Mouse (Mus musculus) hindbrain, postnatal 0 days (tissue): ENCODE measurements at regions not wholly inside any gene's neighbourhood (a gene's known extent, or its start where the extent isn't known, plus 50 kb on each side); places are given as distances from the start of the nearest gene placed in this dataset.

ENCODE experiments used
- ATAC-seq: fragments of 200-750 bp; cut with Nextera tagmentation; 2 replicates; pipeline ENCODE4 v1.8.0; 2017; ENCODE audit warnings: mild to moderate bottlenecking, moderate TSS enrichment, moderate library complexity
- DNase-seq: peaks from one replicate; pipeline ENCODE4 v3.0.0-alpha.2; 2015; ENCODE audit warnings: low spot score
- H3K27ac ChIP-seq: fragments of 300-500 bp; sonication (generic); 2 replicates; pipeline ENCODE4 v1.5.1; 2014; ENCODE audit warnings: mild to moderate bottlenecking
- H3K27me3 ChIP-seq: fragments of 300-500 bp; sonication (generic); 2 replicates; pipeline ENCODE4 v1.6.1; 2014; ENCODE audit warnings: low read length, mixed read lengths; ENCODE audit not compliant: insufficient read depth
- H3K36me3 ChIP-seq: fragments of 300-500 bp; sonication (generic); 2 replicates; pipeline ENCODE4 v1.6.1; 2014; ENCODE audit warnings: low read length, mixed read lengths; ENCODE audit not compliant: insufficient read depth
- H3K4me1 ChIP-seq: fragments of 300-500 bp; sonication (generic); 2 replicates; pipeline ENCODE4 v1.6.1; 2014; ENCODE audit warnings: antibody characterized with exemption, low read length, mixed read lengths; ENCODE audit not compliant: insufficient read depth
- H3K4me2 ChIP-seq: fragments of 300-500 bp; sonication (generic); 2 replicates; pipeline ENCODE4 v1.6.1; 2014; ENCODE audit warnings: low read depth, mild to moderate bottlenecking, low read length, moderate library complexity, mixed read lengths
- H3K4me3 ChIP-seq: fragments of 300-500 bp; sonication (generic); 2 replicates; pipeline ENCODE4 v1.5.1; 2014; ENCODE audit warnings: low read length
- H3K9ac ChIP-seq: fragments of 300-500 bp; sonication (generic); replicated peaks from 2 replicates; pipeline ENCODE4 v1.6.1; 2014; ENCODE audit warnings: mild to moderate bottlenecking, low read length, moderate library complexity, mixed read lengths
- H3K9me3 ChIP-seq: fragments of 300-500 bp; sonication (generic); 2 replicates; pipeline ENCODE4 v1.6.1; 2016; ENCODE audit warnings: low read length, mixed read lengths
- CTCF ChIP-seq: IDR thresholded peaks from 2 replicates; pipeline ENCODE4 v1.5.1; 2016; ENCODE audit warnings: antibody characterized with exemption, control low read depth, low read depth
- WGBS: fragments of 180-500 bp; shearing (Covaris S2); extraction: QIAGEN DNeasy Blood & Tissue Kit; methylation state at CpG from one replicate; pipeline ENCODE4 v1.1.7; 2014; 5-methylcytosine and 5-hydroxymethylcytosine counted together

DNA sequence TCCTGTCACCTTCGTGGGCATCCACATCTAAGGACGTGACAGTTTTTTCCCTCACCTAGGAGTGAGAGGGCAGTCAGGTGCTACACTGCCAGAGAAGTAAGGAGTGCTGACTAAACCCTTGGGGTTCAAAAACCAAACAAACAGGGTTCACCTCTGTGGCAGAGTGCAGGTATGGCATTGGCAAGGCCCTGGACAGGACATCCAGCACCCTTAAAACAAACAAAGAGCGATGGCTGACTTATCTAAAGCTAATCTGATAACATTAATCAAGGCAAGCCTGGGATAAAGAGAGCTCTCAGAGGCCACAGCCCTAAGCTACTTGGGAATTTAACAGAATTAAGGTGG lies 74.1 kb upstream of the Slc45a1 start:
- H3K9me3 ChIP-seq: no peaks in the 10 kb centered on the region
- H3K27me3 ChIP-seq: no peaks in the 10 kb centered on the region
- TF ChIP-seq CTCF: no peak
- no peak overlapping the region for H3K27ac ChIP-seq
- H3K36me3 ChIP-seq: no peaks in the 10 kb centered on the region
- no peak overlapping the region for H3K4me3 ChIP-seq
- H3K4me1 ChIP-seq: no peaks in the 10 kb centered on the region; the same call in 1 of the 2 replicates
- H3K4me2 ChIP-seq: no peak overlapping the region
- WGBS: 77% methylated on average over 3 of the region's 3 CpGs
- DNase-seq (no peak), ATAC-seq (no peak)
- H3K9ac ChIP-seq: no peak overlapping the region

DNA sequence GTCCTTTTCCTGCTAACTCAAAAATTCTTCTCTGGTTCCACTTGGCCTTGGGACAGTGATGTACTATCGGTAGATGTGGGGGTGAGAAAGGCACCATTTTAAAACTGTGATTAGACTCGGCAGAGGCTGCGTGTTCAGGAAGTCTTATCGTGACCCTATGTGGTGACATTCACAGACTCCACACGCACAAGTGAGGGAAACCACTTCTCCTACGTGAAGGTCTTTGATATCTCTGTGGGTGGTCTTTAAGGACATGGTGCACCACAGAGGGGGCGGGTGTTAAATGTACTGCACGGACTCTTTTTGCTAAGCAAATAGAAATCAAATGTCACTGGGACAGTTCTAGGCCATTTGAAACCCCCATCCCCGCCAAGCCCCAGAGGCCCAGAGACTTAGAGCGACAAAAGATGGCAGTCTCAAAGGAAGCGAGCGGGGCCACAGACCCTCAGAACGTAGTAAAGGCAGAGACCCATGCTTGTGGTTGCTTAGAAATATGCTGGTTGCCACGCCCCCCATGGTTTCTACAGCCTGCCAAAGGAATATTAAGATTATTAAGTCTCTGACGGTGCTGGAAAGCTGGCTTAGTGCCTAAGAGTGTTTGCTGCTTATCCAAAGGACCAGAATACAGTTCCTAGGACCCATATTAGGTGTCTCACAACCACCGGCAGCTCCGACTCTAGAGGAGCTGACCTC lies 73.6 kb upstream of the Slc45a1 start:
- Histone ChIP-seq H3K4me2 (no peak overlapping the region), H3K9ac (no peak overlapping the region), H3K4me1 (no peaks in the 10 kb centered on the region; the same call in 1 of the 2 replicates), H3K27ac (no peak overlapping the region), H3K36me3 (no peaks in the 10 kb centered on the region), H3K4me3 (no peak overlapping the region), H3K27me3 (no peaks in the 10 kb centered on the region), H3K9me3 (no peaks in the 10 kb centered on the region)
- ATAC-seq (no peak), DNase-seq (no peak)
- no peak for TF ChIP-seq CTCF
- WGBS: 60% methylated on average over 17 of the region's 17 CpGs

DNA sequence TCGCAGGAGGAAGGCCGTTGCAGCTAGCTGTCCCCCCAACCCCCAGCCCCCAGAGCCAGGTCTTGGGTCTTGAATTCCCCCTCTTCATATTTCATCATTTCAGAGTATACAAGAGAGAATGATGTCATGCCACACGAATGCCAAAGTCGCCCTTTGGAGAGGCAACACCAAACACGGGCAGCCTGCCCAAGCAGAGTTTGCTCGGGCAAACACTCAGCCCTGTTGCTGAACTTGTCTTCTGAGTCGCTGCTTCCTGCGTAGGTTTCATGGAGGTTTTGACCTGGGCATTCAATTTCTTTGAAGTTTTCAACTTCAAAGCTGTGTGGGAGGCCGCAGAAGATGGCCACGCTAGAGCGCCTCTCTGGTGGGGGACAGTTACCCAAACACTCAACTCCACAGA lies 72.8 kb upstream of the Slc45a1 start:
- DNase-seq: peak; percentile 45
- Histone ChIP-seq H3K27ac (no peak overlapping the region), H3K9ac (no peak overlapping the region), H3K4me1 (no peaks in the 10 kb centered on the region), H3K9me3 (no peaks in the 10 kb centered on the region), H3K36me3 (no peaks in the 10 kb centered on the region), H3K4me3 (no peak overlapping the region), H3K27me3 (no peaks in the 10 kb centered on the region), H3K4me2 (no peak overlapping the region)
- no peak for TF ChIP-seq CTCF
- 67% methylated on average over 11 of the region's 11 CpGs for WGBS
- no peak for ATAC-seq

DNA sequence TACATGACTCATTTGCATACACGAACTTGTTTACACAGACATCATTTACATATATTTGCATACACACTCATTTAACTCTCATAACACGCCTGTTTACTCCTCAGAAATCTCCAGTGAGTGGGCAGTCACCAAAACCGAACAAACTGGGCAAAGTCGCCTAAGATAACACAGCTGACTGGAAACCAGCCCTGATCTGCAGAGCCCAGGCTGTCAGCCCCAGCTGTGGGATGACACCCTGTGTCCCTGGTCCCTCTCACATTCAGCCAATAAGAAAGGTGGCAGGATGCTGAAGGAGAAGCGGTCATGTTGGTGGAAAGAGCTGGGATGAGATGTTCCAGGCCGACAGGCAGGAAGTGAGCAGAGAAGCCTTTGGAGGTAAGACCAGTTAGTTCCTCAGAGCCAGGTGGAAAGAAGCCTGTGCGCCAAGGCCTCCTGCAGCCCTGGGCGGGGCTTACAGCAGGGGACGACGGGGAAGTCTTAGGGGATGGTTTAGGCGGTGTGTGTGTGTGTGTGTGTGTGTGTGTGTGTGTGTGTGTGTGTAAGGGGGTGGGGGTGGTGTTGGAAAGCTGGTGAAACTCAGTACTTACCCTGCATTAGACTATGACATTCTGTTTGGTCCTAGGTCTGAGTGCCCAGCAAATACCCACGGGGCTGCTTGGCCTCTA lies 69.8 kb upstream of the Slc45a1 start:
- DNase-seq (no peak), ATAC-seq (no peak)
- no peak overlapping the region for H3K4me3 ChIP-seq
- no peak overlapping the region for H3K9ac ChIP-seq
- no peak for TF ChIP-seq CTCF
- H3K9me3 ChIP-seq: no peaks in the 10 kb centered on the region
- H3K4me2 ChIP-seq: no peak overlapping the region
- H3K27ac ChIP-seq: no peak overlapping the region
- H3K4me1 ChIP-seq: 0 out of 2 replicates have a peak, but pooled peaks cover 4% of the 10 kb centered on the region
- no peaks in the 10 kb centered on the region for H3K36me3 ChIP-seq
- no peaks in the 10 kb centered on the region for H3K27me3 ChIP-seq
- WGBS: 29% methylated on average over 12 of the region's 12 CpGs

DNA sequence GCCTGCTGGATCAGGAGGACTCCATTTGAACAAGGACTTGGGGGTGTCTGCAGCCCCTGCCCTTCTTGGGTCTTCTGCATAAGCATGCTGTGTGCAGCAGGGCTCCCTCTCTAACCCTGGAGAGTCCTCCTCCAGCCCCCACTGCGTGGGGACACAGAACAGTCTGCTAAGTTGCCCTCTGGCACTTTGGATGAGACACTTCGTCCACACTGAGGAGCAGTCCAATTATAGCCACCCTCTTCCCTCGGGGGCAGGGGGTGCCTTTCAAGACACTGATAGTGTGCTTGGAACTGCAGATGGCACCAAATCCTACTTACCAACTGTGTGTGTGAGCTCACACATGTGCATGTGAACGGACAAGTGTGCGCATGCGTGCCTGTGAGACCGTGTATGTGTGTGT lies 65.9 kb upstream of the Slc45a1 start:
- no peaks in the 10 kb centered on the region for H3K36me3 ChIP-seq
- TF ChIP-seq CTCF: peak; percentile 13; the same call in 1 of the 2 replicates
- H3K27me3 ChIP-seq: no peaks in the 10 kb centered on the region
- no peak overlapping the region for H3K4me2 ChIP-seq
- no peak overlapping the region; the same call in 1 of the 2 replicates for H3K27ac ChIP-seq
- WGBS: 73% methylated on average over 7 of the region's 7 CpGs
- no peak overlapping the region; the same call in 1 of the 2 replicates for H3K9ac ChIP-seq
- H3K4me1 ChIP-seq: 0 out of 2 replicates have a peak, but pooled peaks cover 4% of the 10 kb centered on the region
- no peaks in the 10 kb centered on the region for H3K9me3 ChIP-seq
- ATAC-seq: 0 out of 2 replicates have a peak, but pooled peaks have one; percentile 33
- peak; percentile 28 for DNase-seq
- H3K4me3 ChIP-seq: no peak overlapping the region

DNA sequence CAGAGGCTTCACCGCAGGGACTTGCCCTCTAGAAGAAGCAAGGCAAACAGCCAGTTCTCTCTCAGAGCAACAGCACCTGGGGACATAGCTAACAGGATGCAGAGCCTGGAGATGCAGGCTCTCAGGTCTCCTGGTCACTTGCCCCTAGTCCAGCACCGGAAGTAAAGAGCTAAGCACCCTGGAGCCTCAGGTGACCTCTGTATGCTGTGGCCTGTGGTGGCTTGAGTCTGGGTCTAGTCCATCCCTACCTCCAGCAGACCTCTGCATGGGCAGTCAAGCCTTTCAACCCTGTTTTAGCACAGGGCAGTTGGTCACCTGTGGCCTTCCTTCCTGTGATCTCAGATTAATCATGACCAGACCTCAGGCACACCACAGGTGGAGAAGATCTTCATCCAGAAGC lies 63.1 kb upstream of the Slc45a1 start:
- Histone ChIP-seq H3K36me3 (no peaks in the 10 kb centered on the region), H3K9me3 (no peaks in the 10 kb centered on the region), H3K4me2 (no peak overlapping the region), H3K4me1 (0 out of 2 replicates have a peak, but pooled peaks cover 4% of the 10 kb centered on the region), H3K4me3 (no peak overlapping the region), H3K9ac (no peak overlapping the region), H3K27me3 (no peaks in the 10 kb centered on the region), H3K27ac (no peak overlapping the region)
- DNase-seq (no peak), ATAC-seq (no peak)
- 91% methylated on average over 2 of the region's 2 CpGs for WGBS
- no peak for TF ChIP-seq CTCF

DNA sequence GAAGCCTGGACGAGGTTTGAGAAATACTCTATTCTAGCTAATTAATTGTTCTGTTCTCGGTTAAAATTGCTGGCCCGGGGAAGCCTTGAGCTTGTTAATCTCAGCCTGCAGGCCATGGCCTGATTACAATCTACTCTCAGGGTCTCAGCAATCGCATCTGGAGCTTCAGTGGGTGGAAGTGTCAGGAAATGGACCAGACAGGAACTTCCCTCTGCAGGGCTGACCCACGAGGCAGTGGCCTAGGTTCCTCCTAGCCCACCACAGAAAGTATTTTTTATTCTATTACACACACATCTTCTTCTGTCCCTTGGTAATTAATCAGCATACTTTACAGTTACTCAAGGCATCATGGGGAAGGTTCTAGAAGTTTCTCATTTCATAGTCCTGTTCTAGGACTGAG lies 61.3 kb upstream of the Slc45a1 start:
- WGBS: 45% methylated on average over 5 of the region's 5 CpGs
- H3K9ac ChIP-seq: no peak overlapping the region
- H3K27ac ChIP-seq: 0 out of 2 replicates have a peak overlapping the region, but pooled peaks have one; percentile 13
- no peak overlapping the region for H3K4me2 ChIP-seq
- TF ChIP-seq CTCF: no peak
- peaks cover 11% of the 10 kb centered on the region; the same call in 1 of the 2 replicates for H3K4me1 ChIP-seq
- ATAC-seq: no peak
- H3K27me3 ChIP-seq: no peaks in the 10 kb centered on the region
- no peaks in the 10 kb centered on the region for H3K36me3 ChIP-seq
- H3K9me3 ChIP-seq: no peaks in the 10 kb centered on the region
- DNase-seq: peak; percentile 14
- H3K4me3 ChIP-seq: no peak overlapping the region
